Mouse (Mus musculus) limb, embryonic 13.5 days (tissue): ENCODE data around the gene Stk25. TPM values are rescaled to one million over a fixed set of nuclear protein-coding genes. Genes with fewer than 3 reads are reported as not detected.

Experiments used
- ATAC-seq: fragments of 200-750 bp; cut with Nextera tagmentation; 2 replicates; pipeline ENCODE4 v1.8.0; 2017; ENCODE audit warnings: low read depth, moderate number of reproducible peaks, moderate TSS enrichment; ENCODE audit not compliant: low FRiP score
- H3K27ac ChIP-seq: fragments of 300-500 bp; sonication (generic); 2 replicates; pipeline ENCODE4 v1.5.1; 2015; ENCODE audit warnings: inconsistent platforms, mild to moderate bottlenecking, moderate library complexity
- H3K27me3 ChIP-seq: fragments of 300-500 bp; sonication (generic); 2 replicates; pipeline ENCODE4 v1.6.1; 2015; ENCODE audit warnings: mild to moderate bottlenecking, inconsistent platforms
- H3K36me3 ChIP-seq: fragments of 300-500 bp; sonication (generic); 2 replicates; pipeline ENCODE4 v1.6.1; 2015; ENCODE audit warnings: inconsistent platforms, mild to moderate bottlenecking, moderate library complexity
- H3K4me1 ChIP-seq: fragments of 300-500 bp; sonication (generic); 2 replicates; pipeline ENCODE4 v1.6.1; 2015; ENCODE audit warnings: inconsistent platforms
- H3K4me2 ChIP-seq: fragments of 300-500 bp; sonication (generic); replicated peaks from 2 replicates; pipeline ENCODE4 v1.6.1; 2015; ENCODE audit warnings: inconsistent platforms, mild to moderate bottlenecking, moderate library complexity
- H3K4me3 ChIP-seq: fragments of 300-500 bp; sonication (generic); 2 replicates; pipeline ENCODE4 v1.5.1; 2015; ENCODE audit warnings: moderate library complexity, mild to moderate bottlenecking, inconsistent platforms
- H3K9ac ChIP-seq: fragments of 300-500 bp; sonication (generic); 2 replicates; pipeline ENCODE4 v1.6.1; 2015; ENCODE audit warnings: mild to moderate bottlenecking, inconsistent platforms
- H3K9me3 ChIP-seq: fragments of 300-500 bp; sonication (generic); 2 replicates; pipeline ENCODE4 v1.6.1; 2016; ENCODE audit warnings: inconsistent platforms
- WGBS: fragments of 180-500 bp; shearing (Covaris S2); methylation state at CpG from one replicate; pipeline ENCODE4 v1.1.7; 2015; 5-methylcytosine and 5-hydroxymethylcytosine counted together
- polyA plus RNA-seq: library from polyadenylated mRNA; unstranded; fragments of >200 nt; fragmentation: Nextera tagmentation; extraction: Ambion mirVana; gene quantifications from 2 replicates; pipeline ENCODE4 v1.2.1, GENCODE M21; 2015

Stk25 gene
- polyA plus RNA-seq, 1 experiment from 2014 or later: 200 TPM

DNA sequence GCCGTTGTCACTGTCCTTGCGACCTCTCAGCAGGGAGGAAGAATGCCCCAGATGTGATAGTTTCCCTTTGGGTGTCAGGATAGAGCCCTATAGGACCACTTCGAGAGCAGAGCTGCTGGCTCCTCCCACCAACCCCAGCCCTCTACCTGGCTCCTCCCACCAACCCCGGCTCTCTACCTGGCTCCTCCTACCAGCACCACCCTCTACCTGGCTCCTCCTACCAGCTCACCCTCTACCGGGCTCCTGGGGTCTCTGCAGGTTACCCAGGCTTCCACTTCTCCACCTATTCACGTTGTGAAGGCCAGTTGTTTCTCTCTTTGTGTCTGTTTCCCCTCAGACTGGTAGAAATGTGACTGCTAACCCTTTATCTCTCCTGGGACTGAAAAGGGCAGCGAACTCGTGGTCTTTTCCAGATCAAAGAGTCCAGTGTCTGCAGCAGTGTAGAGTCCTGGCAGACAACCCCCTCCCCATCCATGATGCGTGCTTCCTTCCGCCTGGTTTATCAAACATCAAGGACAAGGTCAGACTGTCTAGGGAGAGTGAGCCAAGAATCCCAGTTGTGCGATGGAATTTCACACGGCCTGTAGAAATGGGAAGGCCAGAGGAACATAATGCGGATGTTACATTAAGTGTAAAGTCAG lies 9.4 kb upstream of the Stk25 start:
- Histone ChIP-seq H3K9me3 (no peaks in the 10 kb centered on the region), H3K27ac (no peak overlapping the region), H3K9ac (no peak overlapping the region), H3K36me3 (no peaks in the 10 kb centered on the region), H3K4me2 (no peak overlapping the region), H3K4me3 (no peak overlapping the region), H3K27me3 (no peaks in the 10 kb centered on the region), H3K4me1 (peaks cover 10% of the 10 kb centered on the region)
- no peak for ATAC-seq
- WGBS: 35% methylated on average over 13 of the region's 13 CpGs

DNA sequence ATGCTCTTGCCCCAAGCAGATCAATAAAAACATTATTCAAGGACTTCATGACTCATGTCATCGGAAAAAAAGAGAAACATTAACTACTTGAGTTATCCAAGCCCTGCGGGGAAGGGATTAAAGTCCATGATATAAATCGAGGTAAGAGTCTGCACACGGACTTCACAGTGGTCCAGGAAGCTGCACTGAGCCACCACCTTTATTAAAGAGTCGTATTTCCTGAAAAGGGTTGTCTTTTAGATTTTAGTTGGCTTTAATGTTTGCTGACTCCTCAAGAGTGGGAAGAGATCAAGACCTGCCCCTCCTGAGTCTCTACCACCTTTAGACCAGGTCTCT lies 1.5 kb downstream of the Stk25 start:
- Histone ChIP-seq H3K36me3 (no peaks in the 10 kb centered on the region), H3K9me3 (peaks cover 6% of the 10 kb centered on the region; the same call in 1 of the 2 replicates), H3K9ac (no peak overlapping the region), H3K27ac (no peak overlapping the region), H3K4me3 (no peak overlapping the region), H3K27me3 (no peaks in the 10 kb centered on the region), H3K4me2 (no peak overlapping the region), H3K4me1 (no peaks in the 10 kb centered on the region)
- 65% methylated on average over 5 of the region's 5 CpGs for WGBS
- no peak for ATAC-seq

DNA sequence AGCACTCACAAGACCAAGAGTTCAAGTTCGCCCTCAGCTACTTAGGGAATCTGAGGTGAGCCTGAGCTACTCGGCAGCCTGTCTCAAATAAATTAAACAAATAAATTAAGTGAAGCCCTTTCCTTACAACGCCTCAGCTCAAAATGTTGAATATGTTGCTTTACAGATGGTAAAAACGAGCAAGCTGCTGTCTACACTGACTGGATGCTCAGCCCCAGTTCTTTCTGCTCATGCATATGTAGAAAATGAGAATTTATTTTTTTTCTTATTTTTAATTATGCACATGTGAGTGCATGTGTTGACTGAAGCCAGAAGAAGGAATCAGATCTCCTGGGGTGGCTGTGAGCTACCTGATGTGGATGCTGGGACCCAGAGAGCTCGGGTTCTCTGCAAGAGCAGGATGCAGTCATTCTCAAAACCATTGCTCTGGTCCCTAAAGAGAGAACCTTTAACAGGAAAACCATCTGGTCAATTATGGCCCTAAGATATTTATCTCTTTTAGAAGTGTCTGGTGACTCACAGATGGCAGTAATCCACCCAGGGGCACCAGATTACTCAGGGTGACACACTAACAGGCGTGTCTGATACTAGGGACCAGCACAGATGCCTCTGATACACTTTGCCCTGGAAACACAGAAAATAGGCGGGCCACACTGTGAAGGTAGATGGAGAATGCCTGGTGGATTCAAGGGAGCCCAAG lies 2.0 kb downstream of the Stk25 start:
- 60% methylated on average over 7 of the region's 7 CpGs for WGBS
- Histone ChIP-seq H3K9me3 (peaks cover 6% of the 10 kb centered on the region; the same call in 1 of the 2 replicates), H3K27me3 (no peaks in the 10 kb centered on the region), H3K4me3 (no peak overlapping the region), H3K36me3 (no peaks in the 10 kb centered on the region), H3K4me2 (no peak overlapping the region), H3K9ac (no peak overlapping the region), H3K27ac (no peak overlapping the region), H3K4me1 (no peaks in the 10 kb centered on the region)
- no peak for ATAC-seq

DNA sequence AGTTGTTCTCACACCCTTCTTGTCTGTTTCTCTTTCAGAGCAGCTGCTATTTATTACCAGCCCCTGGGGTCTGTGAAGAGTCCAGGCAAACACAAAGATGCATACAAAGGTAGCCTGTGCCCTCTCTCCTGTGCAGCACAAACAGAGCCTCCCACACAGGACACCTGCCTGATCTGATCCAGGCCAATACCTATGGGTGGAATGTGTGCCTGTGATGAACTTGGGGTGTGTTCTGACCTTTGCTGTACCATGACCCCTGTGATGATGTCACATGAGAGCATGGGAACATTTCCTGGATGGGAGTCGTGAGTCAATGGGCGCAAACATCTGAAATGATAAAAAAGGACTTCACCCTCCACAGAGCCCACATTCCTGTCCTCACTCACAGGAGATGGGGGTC lies 3.7 kb downstream of the Stk25 start:
- H3K27ac ChIP-seq: no peak overlapping the region
- 83% methylated on average over 2 of the region's 2 CpGs for WGBS
- H3K27me3 ChIP-seq: no peaks in the 10 kb centered on the region
- H3K9ac ChIP-seq: no peak overlapping the region
- H3K4me2 ChIP-seq: no peak overlapping the region
- H3K4me1 ChIP-seq: no peaks in the 10 kb centered on the region
- no peaks in the 10 kb centered on the region for H3K36me3 ChIP-seq
- H3K9me3 ChIP-seq: no peaks in the 10 kb centered on the region
- no peak for ATAC-seq
- no peak overlapping the region for H3K4me3 ChIP-seq

DNA sequence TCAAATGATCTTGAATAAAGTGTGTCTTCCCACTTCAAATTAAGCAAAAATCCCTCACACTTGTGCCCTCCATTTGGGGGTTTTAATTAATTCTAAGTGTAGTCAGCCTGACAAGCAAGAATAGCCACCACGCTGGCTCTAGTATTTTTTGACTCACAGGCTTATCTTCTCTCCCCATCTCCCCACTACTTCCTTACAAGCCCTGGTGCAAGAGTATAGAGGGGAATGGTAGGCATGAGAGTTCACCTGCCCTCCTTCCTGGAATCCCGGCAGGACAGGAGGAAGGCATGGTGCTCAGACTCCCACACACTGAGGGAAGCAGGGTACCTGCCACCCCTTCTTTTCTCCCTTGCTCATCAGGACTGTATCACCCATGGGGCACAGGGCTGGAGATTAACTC lies 4.2 kb downstream of the Stk25 start:
- no peak for ATAC-seq
- Histone ChIP-seq H3K27me3 (no peaks in the 10 kb centered on the region), H3K4me1 (no peaks in the 10 kb centered on the region), H3K4me3 (no peak overlapping the region), H3K9ac (no peak overlapping the region), H3K36me3 (no peaks in the 10 kb centered on the region), H3K4me2 (no peak overlapping the region), H3K9me3 (no peaks in the 10 kb centered on the region), H3K27ac (no peak overlapping the region)
- WGBS: 58% methylated on average over 2 of the region's 2 CpGs

DNA sequence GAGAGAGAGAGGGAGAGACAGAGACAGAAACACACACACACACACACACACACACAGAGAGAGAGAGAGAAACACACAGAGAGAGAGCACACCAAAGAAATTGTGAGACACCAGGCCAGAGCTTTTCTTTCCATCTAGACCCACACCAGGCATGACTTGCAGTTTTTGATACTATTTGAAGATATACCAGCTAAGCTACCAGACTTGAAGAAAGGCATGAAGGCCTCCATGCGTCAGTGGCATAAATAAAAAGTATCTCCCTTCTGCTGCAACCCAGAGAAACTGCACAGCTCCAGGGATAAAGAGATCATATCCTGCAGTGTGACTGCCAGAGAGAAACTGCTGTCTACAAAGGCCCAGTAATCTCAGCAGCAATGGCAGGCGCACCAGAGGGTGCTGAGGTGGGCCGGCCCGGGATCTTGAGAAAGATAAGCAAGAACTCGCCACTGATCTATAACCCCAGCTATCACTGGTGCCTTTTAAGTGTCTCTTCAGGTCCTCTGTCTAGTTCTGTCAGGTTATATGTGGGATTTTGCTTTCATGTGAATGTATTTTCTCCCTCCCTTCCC lies 8.8 kb downstream of the Stk25 start:
- no peaks in the 10 kb centered on the region for H3K9me3 ChIP-seq
- no peak for ATAC-seq
- H3K27me3 ChIP-seq: no peaks in the 10 kb centered on the region
- WGBS: 75% methylated on average over 5 of the region's 5 CpGs
- no peaks in the 10 kb centered on the region for H3K4me1 ChIP-seq
- no peak overlapping the region for H3K9ac ChIP-seq
- H3K4me3 ChIP-seq: no peak overlapping the region
- no peak overlapping the region for H3K4me2 ChIP-seq
- H3K36me3 ChIP-seq: no peaks in the 10 kb centered on the region
- H3K27ac ChIP-seq: no peak overlapping the region

DNA sequence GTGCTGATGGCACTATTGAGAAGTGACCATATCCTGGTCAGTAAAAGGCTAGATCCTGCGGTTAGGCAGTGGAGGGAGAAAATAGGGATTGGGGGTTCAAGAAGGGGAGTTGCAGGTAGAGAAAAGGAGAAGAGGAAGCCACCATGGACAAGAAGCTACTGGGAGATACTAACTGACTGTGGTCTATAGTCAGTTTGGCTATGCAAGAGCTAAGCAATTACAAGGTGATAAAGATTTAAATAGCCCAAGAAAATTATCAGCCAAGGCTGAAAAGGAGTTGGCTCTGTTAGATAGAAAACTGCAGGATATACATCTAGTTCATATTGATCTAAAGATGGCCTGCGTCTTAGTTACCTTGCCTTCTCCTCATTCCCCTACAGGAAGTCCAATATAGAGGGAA lies 15.8 kb downstream of the Stk25 start:
- 92% methylated on average over 2 of the region's 2 CpGs for WGBS
- Histone ChIP-seq H3K36me3 (no peaks in the 10 kb centered on the region), H3K4me3 (no peak overlapping the region), H3K4me2 (no peak overlapping the region), H3K4me1 (no peaks in the 10 kb centered on the region), H3K9ac (no peak overlapping the region), H3K27ac (no peak overlapping the region), H3K27me3 (no peaks in the 10 kb centered on the region), H3K9me3 (no peaks in the 10 kb centered on the region)
- no peak for ATAC-seq

DNA sequence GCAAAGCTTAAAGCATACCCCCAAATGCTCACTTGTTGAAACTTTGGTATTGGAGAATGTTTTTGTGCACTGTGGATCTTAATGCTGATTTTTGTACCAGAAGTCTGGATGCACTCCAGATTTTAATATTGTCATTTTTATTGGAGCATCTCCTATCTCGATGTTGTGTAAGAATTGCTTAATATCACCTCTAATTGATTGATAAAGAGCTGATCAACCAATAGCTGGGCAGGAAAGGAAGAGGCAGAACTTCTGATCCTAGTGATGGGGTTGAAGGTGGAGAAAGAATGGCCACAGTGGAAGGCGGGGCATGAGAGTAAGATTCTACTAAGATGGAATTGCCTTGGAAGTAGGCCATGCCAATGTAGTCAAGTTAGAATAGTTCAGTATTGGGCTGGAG lies 16.5 kb downstream of the Stk25 start:
- Histone ChIP-seq H3K4me3 (no peak overlapping the region), H3K4me2 (no peak overlapping the region), H3K4me1 (no peaks in the 10 kb centered on the region), H3K27me3 (no peaks in the 10 kb centered on the region), H3K27ac (no peak overlapping the region), H3K9me3 (no peaks in the 10 kb centered on the region), H3K36me3 (no peaks in the 10 kb centered on the region), H3K9ac (no peak overlapping the region)
- no peak for ATAC-seq
- WGBS: 87% methylated on average over 2 of the region's 2 CpGs

DNA sequence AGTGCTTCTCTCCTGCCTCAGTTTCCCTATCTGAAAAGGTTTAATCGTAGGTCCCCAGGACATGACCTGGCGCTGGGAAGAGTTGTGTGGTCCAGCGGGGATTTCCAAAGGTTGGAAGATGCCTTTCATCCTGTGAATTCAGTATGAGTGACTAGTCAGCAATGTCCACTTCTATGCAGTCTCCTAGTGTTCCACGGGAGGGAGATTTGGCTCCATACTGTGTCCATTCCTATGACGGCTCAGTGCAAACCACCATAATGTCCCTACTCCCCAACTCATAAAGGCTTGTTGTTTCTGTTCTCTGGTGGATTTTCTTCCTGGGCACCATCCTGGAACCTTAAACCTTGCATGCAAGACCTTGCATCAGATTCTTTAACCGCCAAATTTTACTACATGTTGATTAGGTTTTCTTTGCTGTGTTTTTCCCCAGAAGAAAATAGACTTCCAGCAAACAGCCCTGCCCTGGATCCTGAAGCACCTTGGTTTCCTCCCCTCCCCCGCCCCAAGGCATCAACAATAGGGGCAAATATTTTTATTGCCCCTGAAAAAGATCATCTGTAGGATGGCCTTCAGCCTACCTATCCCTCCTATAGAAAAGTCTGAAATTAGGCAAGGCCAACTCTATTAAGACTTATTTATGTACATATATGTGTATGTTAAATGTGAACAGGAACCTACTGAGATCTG lies 22.1 kb downstream of the Stk25 start:
- 31% methylated on average over 7 of the region's 7 CpGs for WGBS

DNA sequence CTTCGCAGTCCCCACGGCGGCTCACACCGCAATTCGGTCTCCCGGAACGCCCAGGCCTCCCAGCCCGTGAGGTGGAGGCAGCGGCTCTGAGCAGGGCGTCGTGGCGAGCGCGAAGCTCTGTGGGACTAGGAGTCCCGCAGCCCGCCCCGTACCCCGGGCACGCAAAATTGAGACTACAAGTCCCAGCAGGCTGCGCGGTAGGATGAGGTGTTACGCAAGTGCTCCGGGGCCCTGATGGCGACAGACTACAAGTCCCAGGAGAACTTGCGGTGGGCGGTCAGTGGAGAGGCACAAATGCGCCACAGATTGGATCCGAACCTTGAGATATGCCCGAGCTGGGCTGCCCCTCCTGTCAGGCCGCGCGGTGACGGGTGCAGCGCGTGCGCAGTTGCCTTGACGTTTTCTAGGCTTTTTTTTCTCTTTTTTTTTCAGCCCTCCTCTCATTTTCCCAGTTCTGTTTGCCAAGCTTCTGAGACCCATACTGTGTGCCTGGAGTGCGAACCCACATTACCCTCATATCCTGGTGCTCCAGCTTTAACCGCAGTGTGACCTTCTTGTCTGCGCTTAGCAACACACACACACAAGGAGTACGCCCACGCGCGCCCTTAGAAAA lies 22.8 kb downstream of the Stk25 start:
- Histone ChIP-seq H3K27me3 (no peaks in the 10 kb centered on the region), H3K4me1 (peaks cover 21% of the 10 kb centered on the region), H3K36me3 (peaks cover 18% of the 10 kb centered on the region), H3K27ac (peak overlapping the region; percentile 90), H3K4me3 (peak overlapping the region; percentile 98), H3K9me3 (no peaks in the 10 kb centered on the region), H3K9ac (peak overlapping the region; percentile 93), H3K4me2 (peak overlapping the region; percentile 94)
- WGBS: 1% methylated on average over 44 of the region's 44 CpGs
- peak; percentile 98 for ATAC-seq

More for the DNA sequence above, 22.1 kb downstream of the Stk25 start:
- Histone ChIP-seq H3K9ac (peak overlapping the region; percentile 61), H3K36me3 (peaks cover 12% of the 10 kb centered on the region), H3K9me3 (no peaks in the 10 kb centered on the region), H3K4me2 (peak overlapping the region; percentile 76), H3K4me1 (peaks cover 21% of the 10 kb centered on the region), H3K27me3 (no peaks in the 10 kb centered on the region), H3K4me3 (peak overlapping the region; percentile 98), H3K27ac (peak overlapping the region; percentile 63; the same call in 1 of the 2 replicates)
- ATAC-seq: peak; percentile 12; the same call in 1 of the 2 replicates

DNA sequence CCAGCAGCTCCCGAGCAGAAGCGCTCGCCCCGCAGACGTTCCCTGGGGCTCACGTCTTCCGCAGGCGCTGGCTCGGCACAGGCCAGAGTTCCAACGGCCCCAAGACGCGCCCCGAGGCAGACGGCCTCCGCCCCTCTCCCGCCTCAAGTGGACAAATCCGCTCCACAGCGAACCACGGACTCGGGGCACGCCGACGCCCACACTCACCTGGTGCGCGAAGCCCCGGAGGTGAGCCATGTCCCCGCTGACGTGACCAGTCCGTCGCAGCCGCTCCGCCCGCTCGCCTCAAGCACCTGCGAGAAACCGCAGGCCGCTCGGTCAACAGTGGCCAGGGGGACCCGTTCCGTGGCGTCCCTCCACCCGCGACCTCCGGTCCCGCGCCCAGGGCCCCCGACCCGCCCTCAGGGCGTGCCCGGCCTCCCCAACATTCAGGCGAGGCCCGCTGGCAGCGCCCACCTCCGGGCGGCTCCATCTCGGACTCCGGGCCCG lies 23.3 kb downstream of the Stk25 start:
- no peak; the same call in none of the 2 replicates for ATAC-seq
- Histone ChIP-seq H3K27me3 (no peaks in the 10 kb centered on the region), H3K4me1 (peaks cover 21% of the 10 kb centered on the region), H3K9ac (peak overlapping the region; percentile 93), H3K36me3 (peaks cover 24% of the 10 kb centered on the region), H3K9me3 (no peaks in the 10 kb centered on the region), H3K4me3 (peak overlapping the region; percentile 98), H3K27ac (peak overlapping the region; percentile 90), H3K4me2 (peak overlapping the region; percentile 94)
- WGBS: under 1% methylated on average over 55 of the region's 58 CpGs

DNA sequence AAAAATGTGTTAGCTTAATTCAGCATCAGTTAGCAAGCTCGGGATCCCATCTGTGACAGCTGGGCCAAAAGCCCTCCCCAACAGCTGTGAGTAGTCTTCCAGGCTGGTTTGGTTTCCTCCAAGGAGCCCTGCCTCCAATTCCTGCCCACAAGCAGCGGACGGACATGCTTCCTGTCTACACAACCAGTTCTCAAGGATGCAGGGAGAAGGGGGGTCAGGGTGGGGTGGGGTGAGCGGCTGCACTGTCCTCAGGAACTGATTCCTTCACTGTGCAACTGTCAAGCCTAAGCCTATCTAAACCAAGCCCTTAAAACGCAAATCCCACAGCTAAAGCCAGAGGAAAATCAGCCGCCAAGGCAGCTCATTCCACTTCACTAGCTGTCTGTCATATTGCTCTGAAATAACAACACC lies 24.0 kb downstream of the Stk25 start:
- no peak for ATAC-seq
- Histone ChIP-seq H3K36me3 (peaks cover 27% of the 10 kb centered on the region), H3K9ac (peak overlapping the region; percentile 93), H3K4me3 (peak overlapping the region; percentile 98), H3K27ac (peak overlapping the region; percentile 90; the same call in 1 of the 2 replicates), H3K27me3 (no peaks in the 10 kb centered on the region), H3K9me3 (no peaks in the 10 kb centered on the region), H3K4me2 (peak overlapping the region; percentile 94), H3K4me1 (peaks cover 21% of the 10 kb centered on the region)
- 5% methylated on average over 6 of the region's 6 CpGs for WGBS
